Mouse (Mus musculus): Measurements from ENCODE around the gene Hsd17b11.
"Not testable (repeated sequence)": the region's sequence is repeated elsewhere in the genome, so short reads cannot be mapped to it uniquely, and the experiment has no call there.

The Hsd17b11 gene

DNA sequence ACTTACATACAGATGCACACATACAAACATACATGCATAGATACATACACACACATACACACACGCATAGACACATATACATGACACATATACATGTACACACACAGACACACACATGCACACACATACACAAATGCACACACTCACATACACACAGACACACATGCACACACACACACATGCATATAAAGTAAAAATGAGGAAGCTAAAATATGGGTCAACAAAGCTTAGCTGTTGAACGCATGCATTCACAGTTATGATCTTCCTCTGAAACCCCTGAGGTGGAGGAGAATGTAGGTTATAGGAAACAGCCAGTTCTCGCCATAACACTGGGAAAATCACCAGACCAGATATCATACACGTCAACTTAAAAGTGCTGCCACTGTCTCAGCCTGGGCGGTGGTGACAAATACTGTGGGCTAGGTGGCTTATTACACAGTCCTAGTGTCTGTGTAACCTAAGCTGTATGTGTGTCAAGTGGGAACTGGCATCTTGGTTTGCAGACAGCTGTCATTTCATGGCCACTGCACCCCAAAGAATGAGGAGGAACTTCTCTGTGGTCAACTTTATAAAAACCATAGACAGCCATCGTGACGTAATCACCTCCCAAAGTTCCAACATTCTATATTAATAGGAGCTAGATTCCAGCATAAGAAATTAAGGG, 43.7 kb downstream of the Hsd17b11 start:
- peak in 1 of 2 experiments; percentile 9 for DNase-seq

DNA sequence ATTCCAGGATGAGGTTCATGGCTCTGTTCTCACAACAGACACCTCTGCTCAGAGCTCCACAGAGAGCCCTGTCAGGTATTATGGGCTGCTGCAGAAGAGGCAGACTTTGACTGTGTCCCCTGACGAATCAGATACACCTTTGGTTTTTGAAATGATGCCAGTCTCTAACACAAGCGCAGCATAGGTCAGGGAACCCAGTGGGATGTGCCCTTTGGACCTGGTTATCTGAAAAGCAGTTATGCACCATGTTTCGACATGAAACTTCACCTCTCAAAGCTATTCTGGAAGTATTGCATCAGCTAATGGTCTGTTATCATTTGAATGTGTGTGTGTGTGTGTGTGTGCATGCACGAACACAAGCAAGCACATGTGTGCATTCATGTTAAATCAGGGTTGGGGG, 44.4 kb downstream of the Hsd17b11 start, which contains the start of gene Hsd17b13:
TSS of gene Hsd17b13 (minus strand) at position 114 of the 400 bp plus-strand sequence.
- no peak for DNase-seq

DNA sequence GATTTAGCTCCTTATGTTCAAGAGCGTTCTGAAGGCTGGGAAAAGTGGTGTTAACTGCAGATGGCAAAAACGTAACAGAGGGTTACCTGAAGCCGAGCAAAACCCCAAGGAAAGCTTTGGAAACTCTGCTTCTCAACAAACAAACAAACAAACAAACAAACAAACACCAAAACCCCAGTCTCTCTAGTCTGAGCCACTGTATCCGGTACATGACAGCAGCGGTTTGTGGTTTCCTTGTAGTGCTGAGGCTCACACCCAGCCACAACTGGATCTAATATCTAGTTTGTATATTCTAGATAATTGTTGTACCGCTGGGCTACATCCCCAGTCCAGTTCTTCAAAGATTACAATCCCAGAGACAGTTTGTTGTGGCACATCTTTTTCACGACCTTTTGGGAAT, 46.0 kb downstream of the Hsd17b11 start:
- no peak for DNase-seq

DNA sequence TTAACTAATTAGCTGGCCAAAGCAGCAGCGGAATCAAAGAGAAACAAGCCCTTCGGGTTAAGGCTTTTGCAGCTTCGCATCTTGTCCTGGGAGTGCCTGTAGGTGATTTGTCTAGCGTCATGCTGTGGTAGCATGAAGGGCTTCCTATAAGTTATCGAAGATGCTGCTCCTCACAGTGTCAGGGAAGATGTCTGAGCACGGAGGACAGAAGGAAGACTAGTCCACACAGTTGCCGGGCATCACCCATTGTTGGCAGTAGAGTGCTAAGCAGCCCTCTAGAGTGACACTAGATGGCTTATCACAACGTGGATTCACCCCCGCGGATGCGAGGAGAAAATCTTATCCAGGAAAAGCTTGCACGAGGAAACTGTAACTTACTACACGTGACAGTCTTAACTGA, 48.9 kb downstream of the Hsd17b11 start:
- peak; percentile 20 to 21 for DNase-seq

DNA sequence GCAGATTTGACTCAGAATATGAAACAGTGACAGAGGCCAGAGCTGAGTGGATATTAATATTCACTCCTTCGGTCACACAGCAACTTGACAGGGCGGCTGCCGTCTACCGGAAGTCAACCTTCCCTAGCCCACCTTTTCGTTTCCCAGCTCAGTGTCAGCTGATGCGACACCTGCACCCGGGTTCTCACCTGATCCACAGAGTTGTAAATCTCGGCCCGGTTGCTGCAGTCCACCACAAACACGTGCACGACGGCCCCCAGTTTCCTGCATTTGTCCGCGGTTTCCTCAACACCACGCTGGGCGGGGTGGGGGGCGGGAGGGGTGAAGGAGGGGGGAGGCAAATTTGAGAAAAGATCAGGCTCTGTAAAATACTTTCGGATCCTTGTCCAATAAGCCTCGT, 49.3 kb downstream of the Hsd17b11 start:
- DNase-seq, result peak; percentile 45 to 46

DNA sequence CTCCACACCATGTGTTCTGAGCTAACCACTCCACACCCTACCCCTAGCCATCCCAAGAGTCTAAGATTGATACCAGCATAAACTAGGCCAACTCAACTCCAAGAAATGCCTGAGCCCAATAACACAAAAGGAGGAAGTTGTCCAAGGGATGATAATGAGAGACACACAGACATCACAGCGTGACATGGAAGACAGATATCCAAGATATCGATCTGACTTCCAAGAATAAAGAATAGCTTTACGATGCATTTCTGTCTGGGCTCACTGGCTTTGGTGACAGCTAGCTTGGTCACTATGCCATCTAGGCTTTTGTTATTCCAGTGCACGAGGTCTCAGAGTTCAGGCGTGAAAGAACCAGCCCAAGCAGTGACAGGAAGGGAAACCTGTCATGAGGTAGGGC, 50.7 kb downstream of the Hsd17b11 start:
- no peak for DNase-seq

DNA sequence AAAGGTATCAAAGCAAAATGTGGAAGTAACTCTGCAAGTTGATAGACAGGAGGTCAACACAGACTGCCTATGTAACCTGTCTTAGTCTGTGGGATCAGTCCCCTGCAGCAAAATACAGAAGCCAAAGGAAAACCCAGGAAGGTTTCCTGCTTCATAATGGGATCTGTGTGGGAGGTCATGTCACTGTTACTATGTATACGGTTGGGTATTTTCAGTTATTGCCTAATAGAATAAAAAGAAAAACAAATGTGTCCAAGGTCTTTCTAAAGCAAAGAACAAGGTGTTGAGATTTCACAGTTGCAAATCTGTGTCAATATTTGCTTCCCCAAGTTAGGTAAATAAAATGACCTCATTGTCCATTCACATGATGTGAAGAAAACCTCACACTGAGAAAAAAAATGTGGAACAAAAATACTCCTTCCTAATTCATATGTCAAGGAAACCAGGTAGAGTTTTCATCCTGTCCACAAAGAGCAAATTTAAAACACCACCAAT, 58.7 kb downstream of the Hsd17b11 start:
- no peak for DNase-seq

DNA sequence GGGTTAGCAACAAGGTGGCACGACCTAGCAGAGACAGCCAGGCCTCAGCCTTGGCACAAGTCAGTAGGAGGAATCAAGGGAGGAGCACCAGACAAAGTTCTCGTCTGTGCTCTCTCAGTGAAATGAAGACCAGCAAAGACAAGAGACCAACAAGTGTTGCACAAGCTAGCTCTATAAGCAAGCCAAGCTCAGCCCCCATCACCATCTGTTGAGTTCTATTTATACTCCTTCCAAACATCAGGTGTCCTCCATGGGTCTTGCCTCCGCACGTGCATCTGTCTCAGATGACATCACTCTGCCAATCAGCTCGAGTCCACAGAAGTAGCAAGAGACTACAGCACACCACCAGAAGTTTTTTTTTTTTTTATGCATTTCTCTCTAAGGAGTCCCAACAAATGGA, 67.1 kb downstream of the Hsd17b11 start:
- no peak for DNase-seq

DNA sequence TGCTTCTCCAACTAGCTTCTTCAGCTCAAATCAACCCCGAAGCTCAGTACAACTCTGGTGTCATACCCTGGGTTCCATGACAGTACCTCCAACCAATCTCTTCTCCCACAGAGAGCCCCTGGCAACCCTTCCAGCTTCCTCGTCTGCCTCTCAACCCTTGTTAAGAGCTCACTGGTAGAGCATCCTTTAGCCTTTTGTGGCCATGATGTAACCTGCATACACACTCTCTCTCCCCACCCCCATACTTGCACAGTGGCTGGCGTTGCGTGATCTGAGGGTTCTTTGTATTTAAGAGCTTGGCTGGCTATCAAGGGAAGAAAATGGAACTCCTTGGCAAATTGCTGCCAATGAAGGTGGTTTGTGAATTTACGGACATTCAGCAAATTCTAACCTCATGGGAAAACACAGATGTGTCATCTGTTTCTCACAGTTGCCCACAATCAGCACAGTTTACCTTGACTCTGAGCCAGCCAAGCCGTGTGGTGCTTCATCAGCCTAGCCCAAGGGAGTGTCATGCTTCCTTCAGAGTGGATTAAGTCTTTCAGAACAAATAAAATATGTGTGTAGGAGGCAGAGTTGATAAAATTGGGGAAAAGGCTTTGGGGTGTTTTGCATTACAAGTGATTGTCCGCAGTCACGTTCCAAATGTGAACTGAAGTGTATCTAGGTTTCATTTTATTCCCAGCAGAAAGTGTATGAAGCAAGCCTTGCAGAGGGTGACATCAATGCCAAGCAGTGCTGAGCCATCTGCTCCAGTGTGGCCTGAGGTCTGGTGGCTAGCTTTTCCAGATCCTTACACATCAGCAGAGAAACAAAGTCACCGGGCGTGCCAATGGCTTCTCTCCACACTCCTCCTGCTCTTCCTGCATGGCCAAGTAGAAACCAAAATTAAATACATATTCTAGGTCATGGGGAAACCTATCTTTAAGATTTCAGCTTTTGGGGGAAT, 68.3 kb downstream of the Hsd17b11 start:
- DNase-seq, result no peak

DNA sequence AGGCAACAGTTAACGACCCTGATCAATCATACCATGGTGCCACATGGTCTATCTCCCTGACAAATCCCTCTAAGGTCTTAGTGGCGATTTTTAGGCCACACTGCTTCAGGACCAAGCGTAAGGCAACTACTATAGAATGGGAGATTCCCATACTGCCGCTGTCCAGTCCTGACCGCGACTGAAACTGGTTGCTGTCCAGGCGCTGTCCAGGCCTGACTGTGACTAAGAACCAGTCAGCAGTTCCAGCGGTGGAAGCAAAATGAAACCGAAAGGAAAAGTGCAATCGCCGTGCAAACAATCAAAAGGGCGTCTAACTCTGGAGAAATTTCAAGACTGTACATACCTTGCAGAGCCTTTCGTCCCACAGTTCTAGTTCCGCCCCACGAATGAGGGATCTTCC, 71.6 kb downstream of the Hsd17b11 start:
- DNase-seq, result not testable (repeated sequence)

DNA sequence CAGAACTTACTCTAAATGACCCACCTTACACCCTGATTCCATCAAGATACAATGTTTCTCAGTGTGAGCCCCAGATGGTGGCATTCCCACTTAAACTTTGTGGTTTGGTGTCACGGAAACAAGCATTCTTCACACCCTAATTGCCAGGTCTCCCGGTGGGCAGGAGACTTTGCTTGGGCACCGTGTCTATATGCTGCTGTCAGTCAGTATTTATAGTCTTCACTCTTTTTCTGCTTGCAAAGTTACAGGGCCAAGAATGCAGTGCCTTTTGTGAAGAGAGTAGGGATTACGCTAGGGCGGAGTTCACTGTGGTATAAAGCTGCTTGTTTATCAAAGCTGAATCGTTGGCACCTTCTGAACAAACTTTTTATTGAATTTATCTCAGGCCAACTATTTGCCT, 78.5 kb downstream of the Hsd17b11 start:
- no peak for DNase-seq

DNA sequence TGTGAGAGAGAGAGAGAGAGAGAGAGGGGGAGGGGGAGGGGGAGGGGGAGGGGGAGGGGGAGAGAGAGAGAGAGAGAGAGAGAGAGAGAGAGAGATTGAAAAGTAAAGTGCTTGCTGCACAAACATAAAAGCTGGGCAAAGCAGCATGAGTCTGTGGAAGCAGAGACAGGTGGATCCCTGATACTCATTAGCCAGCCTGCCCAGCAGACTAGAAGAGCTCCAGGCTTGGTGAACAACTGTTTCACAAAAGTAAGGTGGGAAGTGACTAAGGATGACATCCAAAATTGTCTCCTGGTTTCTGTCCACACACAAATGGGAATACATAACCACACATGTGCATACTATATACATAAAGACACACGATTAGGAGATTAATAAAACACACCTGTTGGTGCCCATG, 81.9 kb downstream of the Hsd17b11 start:
- DNase-seq, result no peak
